Mouse (Mus musculus): Measurements from ENCODE around the gene Axin2.

DNA sequence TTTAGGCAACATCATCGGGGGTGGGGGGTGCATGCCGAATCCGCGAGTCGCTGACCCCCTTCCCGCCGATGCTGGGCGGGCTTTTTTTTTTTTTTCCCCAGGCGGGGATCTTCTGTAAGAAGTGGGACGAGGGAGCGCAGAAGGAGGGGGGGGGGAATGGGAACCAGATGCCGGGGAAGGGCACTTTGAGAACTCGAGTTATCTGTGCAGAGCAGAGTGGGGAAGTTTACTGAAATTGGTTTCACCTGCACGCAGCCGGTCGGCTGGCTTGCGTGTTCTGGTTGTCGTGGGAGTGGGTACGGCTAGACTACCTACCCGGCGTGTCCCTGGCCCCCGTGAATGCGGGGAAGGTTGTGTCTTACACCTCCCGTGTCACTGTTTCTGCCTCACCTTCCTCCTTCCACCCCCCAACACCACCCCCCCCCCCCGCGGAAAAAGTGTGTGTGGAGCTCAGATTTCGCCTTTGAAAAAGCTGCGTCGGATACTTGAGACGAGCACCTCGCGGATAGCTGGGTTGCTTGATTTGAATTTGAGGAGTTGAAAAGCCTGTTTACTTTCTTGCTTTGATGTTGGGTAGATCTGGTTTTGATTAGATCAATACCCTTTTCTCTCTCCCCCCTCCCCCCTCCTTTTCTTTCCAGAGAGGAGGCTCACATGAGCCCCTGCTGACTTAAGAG is 2.5 kb downstream of the Axin2 start:
- TF ChIP-seq CTCF (IDR thresholded peaks at IDR 0.05; ENCODE audit: low read depth, low read length) (no peak), POLR2A (IDR thresholded peaks at IDR 0.05; ENCODE audit: extremely low read depth, insufficient read depth, low read length) (no peak)
